Mouse (Mus musculus) olfactory bulb, adult 2 months (tissue): ENCODE measurements at regions not wholly inside any gene's neighbourhood (a gene's known extent, or its start where the extent isn't known, plus 50 kb on each side); places are given as distances from the start of the nearest gene placed in this dataset.

ENCODE experiments used
- CTCF ChIP-seq: fragments of 200-500 bp; IDR thresholded peaks from 2 replicates; pipeline ENCODE4 v1.5.1; 2012; ENCODE audit warnings: low read depth, mild to moderate bottlenecking, low read length, moderate library complexity; ENCODE audit not compliant: insufficient read depth
- POLR2A ChIP-seq: fragments of 200-500 bp; IDR thresholded peaks from 2 replicates; pipeline ENCODE4 v1.6.1; 2012; ENCODE audit warnings: mild to moderate bottlenecking, low read depth, low read length, moderate library complexity; ENCODE audit not compliant: insufficient read depth

GRCm38 (mm10) chr3:117480131-117480530 is 94.5 kb upstream of the Plppr5 start:
- TF ChIP-seq POLR2A: no peak
- TF ChIP-seq CTCF: no peak
